Mouse (Mus musculus) cerebellum, postnatal 10 days (tissue): ENCODE measurements at regions not wholly inside any gene's neighbourhood (a gene's known extent, or its start where the extent isn't known, plus 50 kb on each side); places are given as distances from the start of the nearest gene placed in this dataset.

Experiments
- DNase-seq, 2 experiments: peaks; one replicate each; pipeline ENCODE4 v3.0.0; 2021; ENCODE audit warnings: mixed read lengths in 2 of 2

DNA sequence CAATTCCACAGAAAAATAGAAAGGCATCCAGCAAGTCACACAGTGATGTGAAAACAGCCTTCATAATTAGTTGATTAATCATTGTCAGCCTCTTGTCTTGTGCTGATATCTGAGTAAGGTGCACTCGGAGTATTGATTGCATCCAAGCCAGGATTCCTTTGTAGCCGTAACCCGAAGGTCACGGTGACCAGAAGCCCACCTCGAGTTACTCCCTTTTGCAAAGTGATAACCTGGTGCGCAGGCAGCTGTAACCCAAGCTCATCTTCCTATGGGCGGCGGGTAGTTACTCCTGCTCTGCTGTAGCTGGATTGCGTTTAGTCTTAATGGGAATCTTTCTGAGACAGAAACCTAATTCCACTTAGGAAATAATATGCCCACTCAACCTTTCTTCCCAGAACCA lies 107.0 kb downstream of the Qrsl1 start:
- no peak for DNase-seq

- no peak for DNase-seq
These were observed 101.5 kb downstream of the Qrsl1 start for GRCm38 (mm10) chr10:43800077-43800476.

DNA sequence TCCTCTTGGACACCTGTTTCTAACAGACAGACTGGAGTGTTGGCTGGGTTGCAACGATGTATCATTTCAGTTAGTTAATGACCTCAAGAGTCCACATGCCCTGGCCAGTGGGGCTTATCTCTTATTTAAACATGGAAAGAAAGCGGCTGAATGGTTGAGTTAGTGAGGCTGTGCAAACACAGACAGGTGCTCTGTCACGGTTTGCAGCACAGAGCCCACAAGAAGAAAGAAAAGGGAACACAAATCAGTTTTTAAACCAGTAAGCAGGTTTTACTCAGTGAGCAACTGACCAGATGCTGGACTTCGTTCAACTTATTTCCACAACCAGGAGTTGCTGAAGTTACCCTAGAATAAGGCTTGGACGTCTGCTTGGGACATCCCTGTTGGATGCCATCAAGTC lies 86.3 kb downstream of the Qrsl1 start:
- no peak for DNase-seq

- no peak for DNase-seq
These were observed 83.9 kb downstream of the Qrsl1 start for GRCm38 (mm10) chr10:43817522-43818198.

DNA sequence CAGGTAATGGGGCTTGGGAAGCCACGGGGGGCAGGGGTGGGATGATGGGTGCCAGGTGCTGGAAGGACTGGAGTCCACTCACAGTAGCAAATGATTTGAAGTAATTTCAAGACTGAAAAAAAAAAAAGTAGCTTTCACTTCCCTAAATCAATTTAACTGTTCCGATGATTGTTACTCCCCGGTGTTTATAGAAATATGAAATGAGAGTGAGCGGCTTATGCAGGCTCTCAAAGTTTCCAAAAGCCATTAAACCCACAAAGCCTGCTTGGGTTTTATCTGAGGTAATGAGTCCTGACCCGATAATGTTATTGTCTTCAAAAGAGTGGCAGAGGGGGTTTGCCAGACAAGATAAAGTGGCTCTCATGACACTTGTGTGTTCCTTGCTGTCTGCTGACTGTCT lies 82.9 kb downstream of the Qrsl1 start:
- no peak for DNase-seq

DNA sequence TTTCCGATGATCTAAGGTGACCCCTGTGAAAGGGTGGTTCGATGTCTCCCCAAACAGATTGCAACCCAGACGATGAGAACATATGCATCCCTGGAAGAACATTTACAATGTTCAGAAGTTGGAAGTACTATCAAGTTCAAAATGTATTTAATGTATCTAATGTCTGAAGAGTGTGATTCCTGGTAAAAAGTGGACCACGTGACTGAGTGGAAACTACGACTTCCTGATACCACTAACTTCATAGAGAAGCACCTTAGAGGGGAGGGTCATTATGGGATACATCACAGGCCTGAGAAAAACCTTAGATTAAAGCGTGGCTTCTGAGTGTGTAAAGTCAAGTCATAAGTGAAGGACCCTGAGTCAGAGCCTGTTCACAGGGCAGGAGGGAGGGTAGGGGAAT lies 82.1 kb downstream of the Qrsl1 start:
- DNase-seq = no peak

DNA sequence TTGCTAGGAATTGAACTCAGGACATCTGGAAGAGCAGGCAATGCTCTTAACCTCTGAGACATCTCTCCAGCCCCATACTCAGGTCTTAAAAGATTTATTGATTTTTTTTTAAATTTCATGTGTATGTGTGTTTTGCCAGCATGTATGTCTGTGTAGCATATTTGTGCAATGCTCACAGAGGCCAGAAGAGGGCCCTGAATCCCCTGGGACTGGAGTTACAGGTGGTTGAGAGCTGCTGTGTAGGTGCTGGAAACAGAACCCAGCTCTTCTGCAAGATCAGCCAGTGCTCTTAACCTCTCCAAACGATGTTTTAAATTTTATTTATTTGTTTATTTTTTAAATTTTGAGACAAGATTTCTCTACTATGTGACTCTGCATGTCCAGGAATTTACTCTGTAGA lies 78.9 kb downstream of the Qrsl1 start:
- no peak for DNase-seq

- DNase-seq = no peak
These were observed 77.5 kb downstream of the Qrsl1 start for GRCm38 (mm10) chr10:43824009-43824408.
